Mouse (Mus musculus) CH12.LX (cell line): ENCODE data around the gene Ndufb8. TPM values are rescaled to one million over a fixed set of nuclear protein-coding genes. Genes with fewer than 3 reads are reported as not detected.

ENCODE experiments used
- DNase-seq: peaks from one replicate; pipeline ENCODE4 v3.0.0-alpha.2; 2013; ENCODE audit errors: extremely low read depth
- H3K27ac ChIP-seq: 2 replicates; pipeline ENCODE4 v1.5.1; 2012; ENCODE audit warnings: low read depth, mild to moderate bottlenecking, control low read depth, moderate library complexity; ENCODE audit not compliant: insufficient read depth
- H3K27me3 ChIP-seq: replicated peaks from 2 replicates; pipeline ENCODE3; 2012; ENCODE audit warnings: inconsistent platforms
- H3K36me3 ChIP-seq, 2 experiments: replicated peaks in 1 of 2; 2 replicates each; pipeline versions ENCODE3 to v1.6.1; 2012; ENCODE audit warnings: inconsistent platforms in 1 of 2, low read length in 1 of 2, mild to moderate bottlenecking in 1 of 2, mixed read lengths in 1 of 2, moderate library complexity in 1 of 2; ENCODE audit not compliant: control insufficient read depth in 1 of 2, insufficient read depth in 1 of 2
- H3K4me1 ChIP-seq, 2 experiments: 2 replicates each; pipeline ENCODE4 v1.6.1; 2012; ENCODE audit warnings: inconsistent platforms in 1 of 2, moderate library complexity in 1 of 2; ENCODE audit not compliant: insufficient read depth in 2 of 2, control insufficient read depth in 1 of 2
- H3K4me2 ChIP-seq: 2 replicates; pipeline ENCODE4 v1.6.1; 2012; ENCODE audit warnings: low read depth, mild to moderate bottlenecking, control low read depth; ENCODE audit not compliant: poor library complexity, insufficient read depth, severe bottlenecking
- H3K4me3 ChIP-seq, 3 experiments: fragments of 150-350 bp in 1 of 3; sonication (generic) in 1 of 3; replicated peaks in 1 of 3; 2 replicates each; pipeline versions ENCODE3 to v1.5.1; 2011 to 2012; ENCODE audit warnings: low read depth in 2 of 3, low read length in 2 of 3, mild to moderate bottlenecking in 2 of 3, moderate library complexity in 2 of 3, control low read depth in 1 of 3, improper control_type of control experiment in 1 of 3, inconsistent platforms in 1 of 3, mixed read lengths in 1 of 3; ENCODE audit not compliant: poor library complexity in 1 of 3
- H3K79me2 ChIP-seq: replicated peaks from 2 replicates; pipeline ENCODE4 v1.6.1; 2012; ENCODE audit warnings: mild to moderate bottlenecking, moderate library complexity; ENCODE audit not compliant: control insufficient read depth, poor library complexity, insufficient read depth, severe bottlenecking; ENCODE audit errors: extremely low read depth
- H3K9ac ChIP-seq: 2 replicates; pipeline ENCODE4 v1.6.1; 2012; ENCODE audit warnings: low read depth, mild to moderate bottlenecking, control low read depth, moderate library complexity; ENCODE audit not compliant: insufficient read depth
- H3K9me3 ChIP-seq: replicated peaks from 2 replicates; pipeline ENCODE3; 2012; ENCODE audit warnings: low read length, inconsistent platforms, mixed read lengths
- CHD1 ChIP-seq: IDR thresholded peaks from 2 replicates; pipeline ENCODE4 v1.6.1; 2012; ENCODE audit warnings: low read depth, low read length, improper control_type of control experiment, inconsistent platforms
- CHD2 ChIP-seq: IDR thresholded peaks from 2 replicates; pipeline ENCODE4 v1.6.1; 2011; ENCODE audit warnings: low read length, improper control_type of control experiment
- E2F4 ChIP-seq: IDR thresholded peaks from 2 replicates; pipeline ENCODE4 v1.6.1; 2011; ENCODE audit warnings: low read depth, low read length, improper control_type of control experiment; ENCODE audit not compliant: insufficient replicate concordance
- EP300 ChIP-seq: IDR thresholded peaks from 2 replicates; pipeline ENCODE4 v1.6.1; 2011; ENCODE audit warnings: low read length, improper control_type of control experiment
- ETS1 ChIP-seq: conservative IDR thresholded peaks from 2 replicates; pipeline ENCODE4 v1.6.1; 2012; ENCODE audit warnings: low read depth, mild to moderate bottlenecking, inconsistent platforms, low read length, improper control_type of control experiment, moderate library complexity
- GABPA ChIP-seq: IDR thresholded peaks from 2 replicates; pipeline ENCODE4 v1.6.1; 2012; ENCODE audit warnings: low read depth, low read length, improper control_type of control experiment, inconsistent platforms; ENCODE audit not compliant: insufficient replicate concordance
- HCFC1 ChIP-seq: IDR thresholded peaks from 2 replicates; pipeline ENCODE4 v1.6.1; 2012; ENCODE audit warnings: low read depth, mild to moderate bottlenecking, inconsistent platforms, low read length, improper control_type of control experiment
- IRF4 ChIP-seq: IDR thresholded peaks from 2 replicates; pipeline ENCODE4 v1.6.1; 2014; ENCODE audit warnings: low read depth, mild to moderate bottlenecking, inconsistent platforms, low read length, improper control_type of control experiment
- JUN ChIP-seq: IDR thresholded peaks from 2 replicates; pipeline ENCODE4 v1.6.1; 2011; ENCODE audit warnings: low read depth, mild to moderate bottlenecking, low read length, improper control_type of control experiment, moderate library complexity; ENCODE audit not compliant: insufficient read depth
- JUND ChIP-seq: conservative IDR thresholded peaks from 2 replicates; pipeline ENCODE4 v1.6.1; 2011; ENCODE audit warnings: low read depth, low read length, improper control_type of control experiment
- MAFK ChIP-seq: IDR thresholded peaks from 2 replicates; pipeline ENCODE4 v1.6.1; 2011; ENCODE audit warnings: low read length, improper control_type of control experiment; ENCODE audit not compliant: insufficient replicate concordance
- MAX ChIP-seq: IDR thresholded peaks from 2 replicates; pipeline ENCODE4 v1.6.1; 2011; ENCODE audit warnings: low read length, improper control_type of control experiment
- MEF2A ChIP-seq: IDR thresholded peaks from 2 replicates; pipeline ENCODE4 v1.6.1; 2014; ENCODE audit warnings: low read depth, mild to moderate bottlenecking, inconsistent platforms, low read length, improper control_type of control experiment, borderline replicate concordance
- MXI1 ChIP-seq: IDR thresholded peaks from 2 replicates; pipeline ENCODE4 v1.6.1; 2011; ENCODE audit warnings: mild to moderate bottlenecking, low read depth, low read length, improper control_type of control experiment
- NELFE ChIP-seq: IDR thresholded peaks from 2 replicates; pipeline ENCODE4 v1.6.1; 2011; ENCODE audit warnings: low read depth, low read length, improper control_type of control experiment
- POLR2A ChIP-seq: IDR thresholded peaks from 2 replicates; pipeline ENCODE4 v1.6.1; 2011; ENCODE audit warnings: low read depth, mild to moderate bottlenecking, improper control_type of control experiment, low read length
- POLR2AphosphoS2 ChIP-seq: IDR thresholded peaks from 2 replicates; pipeline ENCODE4 v1.6.1; 2011; ENCODE audit warnings: low read depth, low read length, improper control_type of control experiment
- RAD21 ChIP-seq: IDR thresholded peaks from 2 replicates; pipeline ENCODE4 v1.6.1; 2011; ENCODE audit warnings: low read depth, mild to moderate bottlenecking, low read length, improper control_type of control experiment, moderate library complexity
- RCOR1 ChIP-seq: conservative IDR thresholded peaks from 2 replicates; pipeline ENCODE4 v1.6.1; 2012; ENCODE audit warnings: low read depth, mild to moderate bottlenecking, inconsistent platforms, low read length, improper control_type of control experiment
- SIN3A ChIP-seq: IDR thresholded peaks from 2 replicates; pipeline ENCODE4 v1.6.1; 2012; ENCODE audit warnings: low read length, improper control_type of control experiment, inconsistent platforms
- USF1 ChIP-seq: IDR thresholded peaks from 2 replicates; pipeline ENCODE4 v1.6.1; 2014; ENCODE audit warnings: low read depth, mild to moderate bottlenecking, inconsistent platforms, low read length, improper control_type of control experiment
- ZC3H11A ChIP-seq: IDR thresholded peaks from 2 replicates; pipeline ENCODE4 v1.6.1; 2012; ENCODE audit warnings: low read depth, mild to moderate bottlenecking, inconsistent platforms, low read length, improper control_type of control experiment
- ZKSCAN1 ChIP-seq: IDR thresholded peaks from 2 replicates; pipeline ENCODE4 v1.6.1; 2012; ENCODE audit warnings: low read depth, inconsistent platforms, low read length, improper control_type of control experiment, borderline replicate concordance
- ZMIZ1 ChIP-seq: IDR thresholded peaks from 2 replicates; pipeline ENCODE4 v1.6.1; 2012; ENCODE audit warnings: low read depth, mild to moderate bottlenecking, inconsistent platforms, low read length, improper control_type of control experiment
- ZNF384 ChIP-seq: IDR thresholded peaks from 2 replicates; pipeline ENCODE4 v1.6.1; 2012; ENCODE audit warnings: low read depth, low read length, improper control_type of control experiment, inconsistent platforms
- dilution Hi-C: fragments of 300-500 bp; cut with MboI; formaldehyde crosslinking; loops from 2 replicates; pipeline ENCODE4 v1.14.3; 2020; ENCODE audit warnings: low sequenced_read_pairs; ENCODE audit not compliant: extremely low pct_unique_long_range_greater_than_20kb, extremely low pct_ligation_motif_present
- in situ Hi-C: fragments of 300-500 bp; cut with MboI; formaldehyde crosslinking; loops from 3 replicates; pipeline ENCODE4 v1.14.3; 2019; ENCODE audit warnings: low sequenced_read_pairs, low pct_ligation_motif_present, low pct_unique_long_range_greater_than_20kb, mixed read lengths
- polyA plus RNA-seq: library from polyadenylated mRNA; unstranded; fragments of >175 nt; gene quantifications from 2 replicates; pipeline ENCODE4 v1.2.1, GENCODE M21; 2012; ENCODE audit warnings: low read depth; ENCODE audit not compliant: insufficient read length
- total RNA-seq, 2 experiments: library from RNA; depleted of rRNA; stranded (reverse); fragments of 300-350 nt in 1 of 2; fragments of >200 nt in 1 of 2; gene quantifications; 2 replicates each; pipeline ENCODE4 v1.2.3; 2012 to 2014

Ndufb8 gene
- total and polyA plus RNA-seq, 3 experiments = 321 to 383 (median 354) TPM

DNA sequence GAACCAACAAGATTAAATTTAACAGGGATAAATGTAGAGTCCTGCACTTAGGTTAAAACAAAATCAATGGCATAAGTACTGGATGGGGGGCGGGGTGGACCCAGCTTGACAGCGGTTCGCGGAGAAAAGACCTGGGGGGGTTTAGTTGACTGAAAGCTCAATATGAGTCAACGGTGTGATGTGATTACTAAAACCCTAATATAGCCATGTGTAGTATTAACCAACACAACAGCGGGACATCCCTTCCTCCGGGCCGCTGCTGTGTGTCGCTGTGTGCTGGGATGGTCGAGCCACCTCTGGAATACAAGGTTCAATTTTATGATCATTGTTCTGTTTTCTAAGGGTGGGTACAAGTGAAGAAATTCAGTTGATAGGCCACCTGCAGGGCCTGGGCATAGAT, 26.9 kb upstream of the Ndufb8 start:
- H3K36me3 ChIP-seq = peaks cover 4 to 24% of the 10 kb centered on the region in 2 experiments
- no peak for DNase-seq
- no peak overlapping the region for H3K4me3 ChIP-seq
- peaks cover 2% of the 10 kb centered on the region for H3K27me3 ChIP-seq
- no peak for TF ChIP-seq NELFE
- TF ChIP-seq E2F4 = no peak
- no peak for TF ChIP-seq MAX
- TF ChIP-seq MEF2A = peak; percentile 59; the same call in 1 of the 2 replicates
- no peak for TF ChIP-seq EP300
- TF ChIP-seq CHD2 = no peak
- TF ChIP-seq ZMIZ1 = no peak
- TF ChIP-seq ZKSCAN1 = no peak
- no peak for TF ChIP-seq ZNF384
- TF ChIP-seq ZC3H11A = no peak
- TF ChIP-seq USF1 = no peak
- TF ChIP-seq JUN = peak; percentile 40; the same call in 1 of the 2 replicates
- no peak for TF ChIP-seq CHD1
- no peak for TF ChIP-seq RAD21
- no peak; the same call in 1 of the 2 replicates for TF ChIP-seq MXI1
- TF ChIP-seq SIN3A = no peak; the same call in 1 of the 2 replicates
- TF ChIP-seq POLR2A = no peak
- no peak for TF ChIP-seq ETS1
- 0 out of 2 replicates have a peak, but pooled peaks have one; percentile 4 for TF ChIP-seq JUND
- TF ChIP-seq GABPA = no peak
- TF ChIP-seq IRF4 = peak; percentile 80; the same call in 1 of the 2 replicates
- TF ChIP-seq RCOR1 = no peak; the same call in 1 of the 2 replicates
- TF ChIP-seq MAFK = no peak
- no peak for TF ChIP-seq HCFC1
- no peak for TF ChIP-seq POLR2AphosphoS2
- H3K79me2 ChIP-seq = no peaks in the 10 kb centered on the region
- H3K9ac ChIP-seq = no peak overlapping the region
- no peaks in the 10 kb centered on the region for H3K9me3 ChIP-seq
- H3K4me2 ChIP-seq = no peak overlapping the region
- no peak overlapping the region for H3K27ac ChIP-seq
- peaks cover 5 to 20% of the 10 kb centered on the region in 2 experiments for H3K4me1 ChIP-seq
- dilution Hi-C loops (no loop called here), in situ Hi-C loops (loop anchor here (5.0 to 25.0 kb wide), 2 partner anchors 310 to 455 kb away; partner anchors contain the start of genes Pdzd7 and Sfxn3)
